Mouse (Mus musculus): ENCODE measurements around the gene D1Ertd622e. TPM values are rescaled to one million over a fixed set of nuclear protein-coding genes. Genes with fewer than 3 reads are reported as not detected.

The D1Ertd622e gene
- total RNA-seq, 2 experiments from 2014 or later = 59.0 to 60.0 TPM

- intact Hi-C loops (cut with DNase I) = no loop called here
- no peak for DNase-seq (ENCODE audit: extremely low spot score in 1 of 2, low spot score in 2 of 2)
Observed at GRCm38 (mm10) chr1:97650553-97651123, 11.2 kb downstream of the D1Ertd622e start.

- intact Hi-C loops (cut with DNase I) = no loop called here
- no peak for DNase-seq (ENCODE audit: extremely low spot score in 1 of 2, low spot score in 2 of 2)
Observed at GRCm38 (mm10) chr1:97650072-97650471, 11.8 kb downstream of the D1Ertd622e start.

DNA sequence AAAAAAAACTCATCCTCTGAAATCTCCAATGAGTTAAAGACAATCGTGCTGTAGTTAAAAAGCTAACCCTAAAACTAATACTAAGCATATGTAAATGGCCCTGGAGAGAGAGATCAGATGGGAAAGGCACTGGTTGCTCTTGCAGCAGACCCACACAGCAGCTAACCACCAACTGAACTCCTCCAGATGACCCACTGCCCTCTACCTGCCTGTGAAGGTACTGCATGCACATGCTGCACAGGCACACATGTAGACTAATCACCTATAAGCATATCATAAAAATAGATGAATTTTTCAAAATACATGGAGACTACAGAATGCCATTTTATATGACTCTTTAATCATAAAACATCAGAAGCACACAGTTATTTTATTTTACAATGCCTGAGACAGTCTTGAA, 14.8 kb downstream of the D1Ertd622e start:
- intact Hi-C loops (cut with DNase I) = no loop called here

DNA sequence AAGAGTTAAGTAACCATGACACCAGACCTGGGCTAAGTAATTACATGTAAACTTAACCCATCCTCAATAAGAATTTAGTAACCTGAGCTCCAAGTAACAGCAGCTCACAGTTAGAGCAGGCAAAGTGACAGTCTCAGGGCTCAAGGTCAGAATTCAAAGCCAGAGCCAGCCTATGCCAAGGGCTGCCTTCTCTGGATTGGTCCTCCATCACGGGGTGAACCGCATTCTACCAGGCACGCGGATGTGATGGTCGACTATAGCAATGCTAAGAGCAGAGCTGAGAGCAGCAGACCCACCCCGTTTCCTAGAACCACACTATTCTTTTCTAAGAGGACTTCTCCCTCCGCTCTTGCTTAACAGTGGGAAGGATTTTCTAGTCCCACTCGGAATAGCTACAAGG, 27.8 kb downstream of the D1Ertd622e start:
- intact Hi-C loops (cut with DNase I) = no loop called here

More for the DNA sequence above, 14.8 kb downstream of the D1Ertd622e start:
- DNase-seq (ENCODE audit: extremely low spot score in 1 of 2, low spot score in 2 of 2) = no peak

DNA sequence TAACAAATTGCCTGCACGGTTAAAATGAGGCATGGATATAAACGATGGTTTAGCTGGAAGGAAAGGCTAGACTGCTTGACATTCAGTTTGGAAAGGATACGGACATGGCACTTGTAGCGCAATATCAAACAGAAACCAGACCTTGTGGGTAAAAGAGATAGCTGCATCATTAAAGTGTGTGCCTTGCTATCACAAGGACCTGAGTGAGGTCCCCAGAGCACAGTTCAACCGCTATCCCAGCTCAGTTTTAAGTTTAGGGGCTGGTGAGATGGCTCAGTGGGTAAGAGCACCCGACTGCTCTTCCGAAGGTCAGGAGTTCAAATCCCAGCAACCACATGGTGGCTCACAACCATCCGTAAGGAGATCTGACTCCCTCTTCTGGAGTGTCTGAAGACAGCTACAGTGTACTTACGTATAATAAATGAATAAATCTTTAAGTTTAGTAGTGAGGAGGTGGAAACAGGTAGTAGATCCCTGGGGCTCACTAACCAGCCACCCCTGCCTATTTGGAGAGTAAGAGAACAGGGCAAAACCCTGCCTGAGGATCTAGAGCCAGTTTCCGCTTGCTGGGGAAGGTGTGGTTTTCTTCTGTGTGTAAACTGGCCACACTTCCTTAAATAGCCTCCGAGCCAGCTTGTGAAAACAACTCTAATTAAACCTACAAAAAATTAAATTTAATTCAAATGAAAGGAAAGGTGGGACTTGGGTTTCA, 29.2 kb downstream of the D1Ertd622e start:
- DNase-seq (ENCODE audit: extremely low spot score in 1 of 2, low spot score in 2 of 2) = no peak
- intact Hi-C loops (cut with DNase I) = no loop called here

More for the DNA sequence above, 27.8 kb downstream of the D1Ertd622e start:
- DNase-seq (ENCODE audit: extremely low spot score in 1 of 2, low spot score in 2 of 2) = no peak

DNA sequence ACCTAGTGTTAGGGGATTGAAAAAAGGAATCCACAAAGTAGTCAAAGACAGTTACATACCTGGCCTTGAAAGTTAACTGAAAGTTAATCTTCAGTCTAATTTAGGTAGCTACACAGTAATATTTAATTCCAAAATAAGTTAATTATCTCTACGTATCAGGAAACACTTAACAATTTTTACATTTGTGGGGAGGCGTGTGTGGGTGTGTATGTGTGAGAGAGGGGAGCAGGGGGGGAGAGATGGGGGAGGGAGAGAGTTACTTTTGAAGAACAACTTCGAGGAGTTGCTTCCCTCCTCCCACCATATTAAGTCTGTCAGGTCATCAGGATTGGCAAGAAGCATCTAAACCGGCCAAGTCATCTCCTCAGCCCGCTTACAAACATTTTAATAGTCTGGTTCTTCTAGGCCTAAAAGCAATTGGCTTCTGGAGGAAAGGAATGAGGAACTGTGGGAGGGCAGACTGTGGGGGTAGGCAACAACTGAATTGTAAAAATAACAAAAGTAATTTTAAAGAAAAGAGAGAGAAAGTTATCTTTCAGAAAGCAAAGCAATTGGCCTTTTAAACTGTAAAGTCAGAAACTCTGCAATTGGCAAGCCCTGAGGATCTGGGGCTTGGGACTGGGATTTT, 29.9 kb downstream of the D1Ertd622e start:
- intact Hi-C loops (cut with DNase I) = no loop called here
- DNase-seq (ENCODE audit: extremely low spot score in 1 of 2, low spot score in 2 of 2) = no peak

DNA sequence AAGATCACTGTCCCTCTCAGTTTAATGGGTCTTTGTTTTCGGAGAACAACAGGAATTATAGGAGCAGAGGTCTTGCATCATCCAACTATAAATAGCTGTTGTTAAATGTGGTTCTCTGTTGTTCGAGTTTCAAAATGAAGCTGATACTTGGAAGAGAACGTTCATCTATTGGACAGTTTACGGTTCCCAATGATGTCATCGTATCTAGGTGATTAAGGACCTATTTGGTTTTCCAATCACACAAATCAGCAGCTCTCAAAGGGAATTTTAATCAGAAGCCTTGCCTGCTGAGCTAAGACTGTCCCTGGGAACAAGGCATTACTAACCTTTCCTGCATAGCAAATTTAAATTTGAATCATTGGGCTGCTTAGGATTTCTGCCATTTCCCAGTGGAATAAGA, 31.7 kb downstream of the D1Ertd622e start:
- intact Hi-C loops (cut with DNase I) = no loop called here

GRCm38 (mm10) chr1:97628859-97629258, 33.0 kb downstream of the D1Ertd622e start:
- intact Hi-C loops (cut with DNase I) = no loop called here
- no peak for DNase-seq (ENCODE audit: extremely low spot score in 1 of 2, low spot score in 2 of 2)

More for the DNA sequence above, 31.7 kb downstream of the D1Ertd622e start:
- DNase-seq (ENCODE audit: extremely low spot score in 1 of 2, low spot score in 2 of 2) = no peak

DNA sequence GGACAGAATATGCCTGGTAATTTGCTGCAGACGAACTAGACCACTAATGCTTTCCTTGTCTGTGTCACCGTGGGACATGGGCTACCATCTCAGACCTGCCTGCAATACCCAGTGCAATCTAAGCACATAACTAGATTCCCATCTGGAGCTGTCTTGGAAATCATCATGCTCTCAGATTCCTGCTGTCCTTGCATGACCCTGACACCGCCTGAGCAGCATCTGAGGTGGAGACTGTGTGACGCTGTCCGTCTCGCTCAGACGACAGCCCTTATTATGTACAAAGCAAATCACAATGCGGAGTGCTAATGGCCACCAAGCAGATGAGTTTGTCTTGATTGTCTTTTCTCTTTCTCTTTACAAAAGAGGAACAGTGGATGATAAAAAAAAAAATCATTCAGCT, 33.9 kb downstream of the D1Ertd622e start:
- no peak for DNase-seq (ENCODE audit: extremely low spot score in 1 of 2, low spot score in 2 of 2)
- intact Hi-C loops (cut with DNase I) = no loop called here

- DNase-seq (ENCODE audit: extremely low spot score in 1 of 2, low spot score in 2 of 2) = no peak
- intact Hi-C loops (cut with DNase I) = no loop called here
Observed at GRCm38 (mm10) chr1:97625427-97625826, 36.4 kb downstream of the D1Ertd622e start.

GRCm38 (mm10) chr1:97624386-97624785, 37.5 kb downstream of the D1Ertd622e start:
- no peak for DNase-seq (ENCODE audit: extremely low spot score in 1 of 2, low spot score in 2 of 2)
- intact Hi-C loops (cut with DNase I) = no loop called here

- DNase-seq (ENCODE audit: extremely low spot score in 1 of 2, low spot score in 2 of 2) = no peak
- intact Hi-C loops (cut with DNase I) = no loop called here
Observed at GRCm38 (mm10) chr1:97623214-97623856, 38.5 kb downstream of the D1Ertd622e start.

GRCm38 (mm10) chr1:97622574-97623208, 39.2 kb downstream of the D1Ertd622e start:
- no peak for DNase-seq (ENCODE audit: extremely low spot score in 1 of 2, low spot score in 2 of 2)
- intact Hi-C loops (cut with DNase I) = no loop called here

GRCm38 (mm10) chr1:97619621-97620320, 42.1 kb downstream of the D1Ertd622e start:
- no peak for DNase-seq (ENCODE audit: extremely low spot score in 1 of 2, low spot score in 2 of 2)
- intact Hi-C loops (cut with DNase I) = no loop called here

DNA sequence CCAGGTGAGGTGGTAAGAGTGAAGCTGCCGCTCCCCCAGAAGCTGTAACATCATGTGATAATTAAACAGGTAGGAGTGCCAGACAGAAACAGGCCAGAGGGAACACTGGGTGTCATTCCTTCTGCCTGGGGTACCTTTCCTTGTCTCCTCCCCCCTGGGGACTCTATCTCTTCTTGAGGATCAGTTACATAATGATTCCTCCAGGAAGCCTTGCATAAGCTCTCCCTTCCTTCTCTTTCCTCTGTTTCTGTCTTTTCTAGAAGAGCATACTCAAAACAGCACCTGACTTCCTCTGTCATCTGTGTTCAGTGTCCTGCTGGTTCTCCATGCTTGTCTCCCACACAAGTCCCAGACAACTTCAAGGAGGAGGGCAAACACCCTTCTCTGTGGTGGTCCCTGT, 46.3 kb downstream of the D1Ertd622e start:
- no peak for DNase-seq (ENCODE audit: extremely low spot score in 1 of 2, low spot score in 2 of 2)
- intact Hi-C loops (cut with DNase I) = no loop called here

DNA sequence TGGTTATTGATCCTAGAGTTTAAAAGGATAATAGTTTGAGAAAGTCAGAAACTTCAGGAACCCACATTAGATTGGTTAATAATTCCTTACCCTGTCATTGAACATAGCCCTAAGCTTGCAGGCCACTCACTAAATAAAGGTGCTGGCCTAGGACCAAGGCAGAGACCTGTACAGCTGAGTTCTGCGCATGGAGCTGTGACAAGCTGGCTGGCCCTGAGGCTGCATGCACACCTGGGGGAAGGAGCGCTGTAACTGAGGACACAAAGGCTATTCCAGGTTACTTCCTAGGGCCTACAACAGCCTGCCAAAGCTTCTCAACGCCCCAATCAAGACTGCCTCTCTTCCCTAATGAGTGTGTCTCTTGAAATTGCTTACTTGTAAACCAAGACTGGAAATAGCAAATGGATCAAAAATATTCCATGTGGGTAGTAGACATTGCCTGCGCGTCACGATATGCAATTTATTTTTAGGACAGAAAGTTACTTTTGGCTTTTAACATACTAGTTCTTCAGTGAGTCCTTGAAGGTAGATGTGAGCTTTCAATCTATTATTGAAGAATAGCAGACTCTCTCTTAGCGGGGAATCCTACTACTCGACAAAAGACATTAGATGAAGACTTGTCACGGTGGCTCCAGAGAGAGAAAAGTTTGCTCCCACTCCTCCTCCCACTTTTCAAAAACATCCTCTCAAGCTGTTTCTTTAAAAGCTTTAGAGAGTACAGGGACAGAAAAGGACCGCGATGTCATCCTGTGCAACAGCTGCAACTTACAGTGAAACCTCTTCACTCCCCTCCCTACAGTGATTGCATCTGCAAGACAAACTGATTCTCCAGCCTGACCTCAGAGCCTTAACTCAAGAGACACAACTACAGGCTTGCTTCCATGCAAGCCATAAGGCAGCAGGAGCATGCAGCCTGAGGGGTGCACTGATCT, 47.1 kb downstream of the D1Ertd622e start:
- intact Hi-C loops (cut with DNase I) = no loop called here

GRCm38 (mm10) chr1:97611747-97612146, 50.1 kb downstream of the D1Ertd622e start:
- no peak for DNase-seq (ENCODE audit: extremely low spot score in 1 of 2, low spot score in 2 of 2)
- intact Hi-C loops (cut with DNase I) = no loop called here

More for the DNA sequence above, 47.1 kb downstream of the D1Ertd622e start:
- DNase-seq (ENCODE audit: extremely low spot score in 1 of 2, low spot score in 2 of 2) = no peak

GRCm38 (mm10) chr1:97603361-97603760, 58.5 kb downstream of the D1Ertd622e start:
- no peak for DNase-seq (ENCODE audit: extremely low spot score in 1 of 2, low spot score in 2 of 2)
- intact Hi-C loops (cut with DNase I) = no loop called here
